Mouse (Mus musculus) cortical plate, adult 2 months (tissue): ENCODE measurements around the gene Anks1b.

ENCODE experiments used
- CTCF ChIP-seq: fragments of 200-500 bp; IDR thresholded peaks from 2 replicates; pipeline ENCODE4 v1.5.1; 2011; ENCODE audit warnings: mild to moderate bottlenecking, control low read depth, low read length; ENCODE audit not compliant: insufficient read depth; ENCODE audit errors: extremely low read depth
- POLR2A ChIP-seq: fragments of 200-500 bp; IDR thresholded peaks from 2 replicates; pipeline ENCODE4 v1.6.1; 2011; ENCODE audit warnings: mild to moderate bottlenecking, low read length, control low read depth; ENCODE audit not compliant: insufficient read depth; ENCODE audit errors: extremely low read depth

GRCm38 (mm10) chr10:90235273-90235672, 362.0 kb downstream of the Anks1b start:
- TF ChIP-seq POLR2A (no peak), CTCF (no peak)
